Mouse (Mus musculus) liver, embryonic 15.5 days (tissue): ENCODE data around the gene Btbd16. TPM values are rescaled to one million over a fixed set of nuclear protein-coding genes. Genes with fewer than 3 reads are reported as not detected.

Experiments used
- ATAC-seq: fragments of 200-750 bp; cut with Nextera tagmentation; 2 replicates; pipeline ENCODE4 v1.8.0; 2017; ENCODE audit warnings: moderate number of reproducible peaks, mild to moderate bottlenecking, moderate library complexity; ENCODE audit not compliant: insufficient read depth
- H3K27ac ChIP-seq: fragments of 300-500 bp; sonication (generic); replicated peaks from 2 replicates; pipeline ENCODE4 v1.5.1; 2015; ENCODE audit warnings: mild to moderate bottlenecking, inconsistent platforms
- H3K27me3 ChIP-seq: fragments of 300-500 bp; sonication (generic); 2 replicates; pipeline ENCODE4 v1.6.1; 2015; ENCODE audit warnings: mild to moderate bottlenecking, inconsistent platforms
- H3K36me3 ChIP-seq: fragments of 300-500 bp; sonication (generic); replicated peaks from 2 replicates; pipeline ENCODE4 v1.6.1; 2015; ENCODE audit warnings: moderate library complexity, mild to moderate bottlenecking, inconsistent platforms
- H3K4me1 ChIP-seq: fragments of 300-500 bp; sonication (generic); replicated peaks from 2 replicates; pipeline ENCODE4 v1.6.1; 2015; ENCODE audit warnings: inconsistent platforms
- H3K4me2 ChIP-seq: fragments of 300-500 bp; sonication (generic); 2 replicates; pipeline ENCODE4 v1.6.1; 2015; ENCODE audit warnings: moderate library complexity, mild to moderate bottlenecking, inconsistent platforms
- H3K4me3 ChIP-seq: fragments of 300-500 bp; sonication (generic); replicated peaks from 2 replicates; pipeline ENCODE4 v1.5.1; 2015; ENCODE audit warnings: mild to moderate bottlenecking, inconsistent platforms
- H3K9ac ChIP-seq: fragments of 300-500 bp; sonication (generic); 2 replicates; pipeline ENCODE4 v1.6.1; 2015; ENCODE audit warnings: moderate library complexity, mild to moderate bottlenecking, inconsistent platforms
- H3K9me3 ChIP-seq: fragments of 300-500 bp; sonication (generic); replicated peaks from 2 replicates; pipeline ENCODE4 v1.6.1; 2016; ENCODE audit warnings: inconsistent platforms
- WGBS: fragments of 180-500 bp; shearing (Covaris S2); methylation state at CpG from one replicate; pipeline ENCODE4 v1.1.7; 2015; ENCODE audit warnings: mixed read lengths; ENCODE audit not compliant: insufficient replicate concordance; 5-methylcytosine and 5-hydroxymethylcytosine counted together
- polyA plus RNA-seq: library from polyadenylated mRNA; unstranded; fragments of >200 nt; fragmentation: Nextera tagmentation; extraction: Ambion mirVana; gene quantifications from 2 replicates; pipeline ENCODE4 v1.2.1, GENCODE M21; 2015

The Btbd16 gene
- polyA plus RNA-seq, 1 experiment from 2014 or later, result not detected

DNA sequence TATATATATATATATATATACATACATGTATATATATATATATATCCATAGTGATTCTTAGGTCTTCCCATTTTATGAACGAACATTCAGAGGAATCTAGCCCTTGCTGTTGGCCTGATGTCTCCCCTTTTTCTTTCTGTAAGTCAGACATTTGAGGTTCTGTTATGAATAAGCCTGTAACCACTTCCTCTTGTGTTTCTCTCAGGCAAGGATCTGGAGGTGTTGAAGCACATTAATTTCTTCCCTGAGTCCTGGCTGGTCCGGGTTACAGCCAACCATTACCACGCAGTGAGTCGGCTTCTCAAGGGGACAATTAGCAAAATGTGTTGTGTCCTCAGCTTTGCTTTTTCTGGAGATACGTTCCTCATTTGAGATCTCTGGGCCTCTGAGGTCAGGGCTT, 44.9 kb downstream of the Btbd16 start:
- ATAC-seq, result no peak

GRCm38 (mm10) chr7:130819624-130820023, 45.8 kb downstream of the Btbd16 start:
- WGBS, result 58% methylated on average over 10 of the region's 10 CpGs
- no peaks in the 10 kb centered on the region for H3K9me3 ChIP-seq
- no peak overlapping the region for H3K27ac ChIP-seq
- H3K27me3 ChIP-seq, result no peaks in the 10 kb centered on the region
- no peak overlapping the region for H3K9ac ChIP-seq
- H3K36me3 ChIP-seq, result no peaks in the 10 kb centered on the region
- H3K4me2 ChIP-seq, result no peak overlapping the region
- no peak overlapping the region for H3K4me3 ChIP-seq
- no peaks in the 10 kb centered on the region for H3K4me1 ChIP-seq
- ATAC-seq, result no peak

More for the DNA sequence above, 44.9 kb downstream of the Btbd16 start:
- no peak overlapping the region for H3K4me2 ChIP-seq
- no peaks in the 10 kb centered on the region for H3K36me3 ChIP-seq
- no peak overlapping the region for H3K9ac ChIP-seq
- H3K9me3 ChIP-seq, result no peaks in the 10 kb centered on the region
- H3K27me3 ChIP-seq, result no peaks in the 10 kb centered on the region
- no peak overlapping the region for H3K27ac ChIP-seq
- 13% methylated on average over 5 of the region's 5 CpGs for WGBS
- no peak overlapping the region for H3K4me3 ChIP-seq
- no peaks in the 10 kb centered on the region for H3K4me1 ChIP-seq

GRCm38 (mm10) chr7:130823992-130824391, 50.1 kb downstream of the Btbd16 start:
- 51% methylated on average over 9 of the region's 9 CpGs for WGBS
- Histone ChIP-seq H3K4me1 (no peaks in the 10 kb centered on the region; the same call in 1 of the 2 replicates), H3K4me2 (no peak overlapping the region), H3K9me3 (no peaks in the 10 kb centered on the region), H3K27ac (no peak overlapping the region), H3K4me3 (no peak overlapping the region), H3K36me3 (no peaks in the 10 kb centered on the region), H3K9ac (no peak overlapping the region), H3K27me3 (no peaks in the 10 kb centered on the region)
- ATAC-seq, result no peak

- no peaks in the 10 kb centered on the region; the same call in 1 of the 2 replicates for H3K4me1 ChIP-seq
- no peak overlapping the region for H3K4me2 ChIP-seq
- no peaks in the 10 kb centered on the region for H3K27me3 ChIP-seq
- H3K4me3 ChIP-seq, result no peak overlapping the region
- ATAC-seq, result no peak
- no peaks in the 10 kb centered on the region for H3K9me3 ChIP-seq
- H3K27ac ChIP-seq, result no peak overlapping the region
- no peak overlapping the region for H3K9ac ChIP-seq
- H3K36me3 ChIP-seq, result no peaks in the 10 kb centered on the region
- WGBS, result 49% methylated on average over 3 of the region's 3 CpGs
These were observed 52.5 kb downstream of the Btbd16 start for GRCm38 (mm10) chr7:130826343-130826742.

DNA sequence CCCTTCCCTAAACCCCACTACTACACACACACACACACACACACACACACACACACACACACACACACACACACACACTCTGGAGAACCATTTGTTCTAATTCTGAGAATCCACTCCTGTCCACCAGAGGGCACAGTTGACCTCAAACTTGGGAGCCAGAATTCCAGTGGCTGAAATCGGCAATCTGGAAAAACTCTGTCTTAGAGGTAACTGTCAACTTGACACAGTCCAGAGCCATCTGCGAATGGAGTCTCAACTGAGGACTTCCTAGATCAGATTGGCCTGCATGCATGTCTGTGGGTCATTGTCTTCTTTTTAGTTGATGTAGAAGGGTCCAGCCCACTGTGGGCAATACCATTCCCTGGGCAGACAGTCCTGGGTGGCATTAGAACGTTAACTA, 53.6 kb downstream of the Btbd16 start:
- Histone ChIP-seq H3K27me3 (no peaks in the 10 kb centered on the region), H3K9me3 (no peaks in the 10 kb centered on the region), H3K4me1 (no peaks in the 10 kb centered on the region; the same call in 1 of the 2 replicates), H3K27ac (no peak overlapping the region), H3K4me2 (no peak overlapping the region), H3K4me3 (no peak overlapping the region), H3K36me3 (no peaks in the 10 kb centered on the region), H3K9ac (no peak overlapping the region)
- ATAC-seq, result no peak
- 42% methylated on average over 3 of the region's 3 CpGs for WGBS

- WGBS, result 61% methylated on average over 9 of the region's 9 CpGs
- H3K9me3 ChIP-seq, result no peaks in the 10 kb centered on the region
- no peaks in the 10 kb centered on the region; the same call in 1 of the 2 replicates for H3K4me1 ChIP-seq
- H3K27me3 ChIP-seq, result no peaks in the 10 kb centered on the region
- H3K36me3 ChIP-seq, result no peaks in the 10 kb centered on the region
- ATAC-seq, result no peak
- H3K4me3 ChIP-seq, result no peak overlapping the region
- H3K9ac ChIP-seq, result no peak overlapping the region
- H3K4me2 ChIP-seq, result no peak overlapping the region
- no peak overlapping the region for H3K27ac ChIP-seq
These were observed 54.1 kb downstream of the Btbd16 start for GRCm38 (mm10) chr7:130827844-130828403.

DNA sequence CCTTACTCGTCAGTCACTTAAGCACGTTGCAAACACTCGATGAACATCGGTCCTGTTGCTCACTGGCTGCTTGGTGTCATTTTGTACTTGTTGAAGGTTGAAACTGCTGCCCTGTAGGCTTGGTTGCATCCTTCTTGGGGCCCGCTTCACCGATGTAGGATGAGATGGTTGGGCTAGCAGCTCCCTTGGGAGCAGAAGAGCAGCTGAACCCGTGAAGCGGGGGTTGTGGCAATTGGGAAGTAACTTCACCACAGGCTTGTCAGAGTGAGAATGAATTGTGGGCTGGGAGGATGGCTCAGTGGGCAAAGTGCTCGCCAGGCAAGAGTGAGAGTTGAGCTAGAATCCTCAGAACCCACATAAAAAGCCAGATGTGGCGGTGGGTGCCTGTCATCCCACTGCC, 54.6 kb downstream of the Btbd16 start:
- Histone ChIP-seq H3K36me3 (no peaks in the 10 kb centered on the region), H3K27me3 (no peaks in the 10 kb centered on the region), H3K9ac (no peak overlapping the region), H3K4me3 (no peak overlapping the region), H3K4me2 (no peak overlapping the region), H3K4me1 (no peaks in the 10 kb centered on the region; the same call in 1 of the 2 replicates), H3K27ac (no peak overlapping the region), H3K9me3 (no peaks in the 10 kb centered on the region)
- ATAC-seq, result no peak
- WGBS, result 52% methylated on average over 10 of the region's 10 CpGs

GRCm38 (mm10) chr7:130831586-130831985, 57.7 kb downstream of the Btbd16 start:
- Histone ChIP-seq H3K27me3 (peaks cover 3% of the 10 kb centered on the region; the same call in 1 of the 2 replicates), H3K36me3 (no peaks in the 10 kb centered on the region), H3K9me3 (no peaks in the 10 kb centered on the region), H3K4me1 (peaks cover 6% of the 10 kb centered on the region), H3K4me2 (no peak overlapping the region), H3K27ac (no peak overlapping the region), H3K4me3 (no peak overlapping the region), H3K9ac (no peak overlapping the region)
- ATAC-seq, result no peak
- 63% methylated on average over 5 of the region's 5 CpGs for WGBS

DNA sequence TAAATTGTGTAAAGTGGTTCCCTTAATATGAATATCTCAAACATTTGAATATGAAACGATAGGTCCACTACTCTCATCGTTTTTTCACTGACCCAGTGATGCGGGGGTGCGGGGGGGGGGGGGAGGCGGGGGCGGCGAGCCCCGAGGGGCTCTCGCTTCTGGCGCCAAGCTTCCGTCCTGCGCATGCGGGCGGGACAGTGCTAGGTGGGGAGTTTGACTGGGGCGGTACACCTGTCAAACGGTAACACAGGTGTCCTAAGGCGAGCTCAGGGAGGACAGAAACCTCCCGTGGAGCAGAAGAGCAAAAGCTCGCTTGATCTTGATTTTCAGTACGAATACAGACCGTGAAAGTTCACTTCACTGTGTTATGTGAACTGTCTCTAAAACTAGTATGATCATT, 60.4 kb downstream of the Btbd16 start:
- peaks cover 23% of the 10 kb centered on the region for H3K4me1 ChIP-seq
- H3K27ac ChIP-seq, result peak overlapping the region; percentile 78
- H3K9me3 ChIP-seq, result no peaks in the 10 kb centered on the region
- H3K36me3 ChIP-seq, result no peaks in the 10 kb centered on the region
- H3K4me2 ChIP-seq, result no peak overlapping the region; the same call in 1 of the 2 replicates
- H3K9ac ChIP-seq, result no peak overlapping the region
- no peak overlapping the region for H3K4me3 ChIP-seq
- peaks cover 3% of the 10 kb centered on the region; the same call in 1 of the 2 replicates for H3K27me3 ChIP-seq
- 30% methylated on average over 21 of the region's 21 CpGs for WGBS
- ATAC-seq, result peak; percentile 100

DNA sequence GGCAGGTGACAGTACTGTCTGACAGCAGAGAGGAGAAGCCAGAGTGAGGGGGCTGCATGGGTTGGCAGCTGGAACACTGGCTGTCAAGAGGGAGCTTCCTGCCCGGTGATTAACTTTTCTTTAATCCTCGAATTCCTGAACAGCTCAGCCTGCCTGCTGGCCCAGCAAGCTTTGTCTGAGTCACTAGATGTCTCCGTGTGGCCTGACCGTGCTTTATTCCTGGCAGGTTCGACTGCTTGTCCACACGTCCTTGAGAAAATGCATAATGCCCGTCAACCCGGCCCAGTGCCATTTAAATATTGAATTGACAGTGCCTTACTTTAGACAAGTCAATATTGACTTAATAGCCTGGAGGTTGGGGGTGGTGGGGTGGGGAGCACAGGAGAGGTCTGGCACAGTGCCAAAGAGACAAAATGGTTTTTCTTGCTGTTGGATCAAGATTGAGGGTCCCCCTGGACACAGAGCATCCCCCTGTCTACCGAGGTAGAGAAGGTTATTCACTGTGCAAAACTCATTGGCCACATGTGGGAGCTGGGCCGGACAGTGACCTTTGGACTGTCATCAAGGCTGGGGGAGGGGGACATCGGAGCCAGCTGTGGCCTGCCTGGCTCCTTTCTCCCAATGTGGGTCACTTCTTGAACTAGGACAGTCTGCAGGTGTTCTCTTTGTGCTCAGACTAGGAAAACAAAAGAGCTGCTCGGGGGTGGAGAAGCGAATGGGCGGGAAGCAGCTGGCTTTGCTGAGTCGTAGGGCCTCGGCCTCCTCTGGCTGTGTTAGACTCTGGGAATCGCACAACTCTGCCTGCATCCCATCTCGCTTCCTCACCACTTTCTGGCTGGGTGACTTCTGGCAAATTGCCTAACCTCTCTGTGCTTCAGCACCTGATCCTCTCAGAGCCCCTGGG, 61.3 kb downstream of the Btbd16 start:
- 37% methylated on average over 18 of the region's 18 CpGs for WGBS

GRCm38 (mm10) chr7:130836066-130836465, 62.2 kb downstream of the Btbd16 start:
- Histone ChIP-seq H3K9me3 (no peaks in the 10 kb centered on the region), H3K4me2 (no peak overlapping the region), H3K4me1 (peaks cover 28% of the 10 kb centered on the region), H3K9ac (no peak overlapping the region), H3K4me3 (no peak overlapping the region), H3K27ac (no peak overlapping the region), H3K27me3 (peaks cover 3% of the 10 kb centered on the region; the same call in 1 of the 2 replicates), H3K36me3 (no peaks in the 10 kb centered on the region)
- WGBS, result 62% methylated on average over 9 of the region's 9 CpGs
- no peak for ATAC-seq

More for the DNA sequence above, 61.3 kb downstream of the Btbd16 start:
- Histone ChIP-seq H3K36me3 (no peaks in the 10 kb centered on the region), H3K9ac (no peak overlapping the region), H3K27me3 (peaks cover 3% of the 10 kb centered on the region; the same call in 1 of the 2 replicates), H3K9me3 (no peaks in the 10 kb centered on the region), H3K4me2 (no peak overlapping the region), H3K27ac (peak overlapping the region; percentile 78), H3K4me3 (no peak overlapping the region), H3K4me1 (peaks cover 28% of the 10 kb centered on the region)
- no peak for ATAC-seq
